Mouse (Mus musculus) MEL (cell line): ENCODE data around the gene Asb2.

Experiments
- CHD2 ChIP-seq: IDR thresholded peaks from 2 replicates; pipeline ENCODE4 v1.6.1; 2011; ENCODE audit warnings: low read length, improper control_type of control experiment
- CTCF ChIP-seq, 3 experiments: IDR thresholded peaks in 2 of 3; conservative IDR thresholded peaks in 1 of 3; 2 replicates each; pipeline ENCODE4 v1.5.1; 2011 to 2012; ENCODE audit warnings: low read length in 3 of 3, low read depth in 2 of 3, mild to moderate bottlenecking in 2 of 3, improper control_type of control experiment in 1 of 3, inconsistent platforms in 1 of 3, mixed read lengths in 1 of 3, moderate library complexity in 1 of 3; ENCODE audit not compliant: control insufficient read depth in 1 of 3, insufficient read depth in 1 of 3, poor library complexity in 1 of 3, severe bottlenecking in 1 of 3
- EP300 ChIP-seq, 2 experiments: IDR thresholded peaks; 2 replicates each; pipeline ENCODE4 v1.6.1; 2011; ENCODE audit warnings: improper control_type of control experiment in 2 of 2, low read length in 2 of 2, low read depth in 1 of 2, mild to moderate bottlenecking in 1 of 2
- HCFC1 ChIP-seq: IDR thresholded peaks from 2 replicates; pipeline ENCODE4 v1.6.1; 2012; ENCODE audit warnings: low read depth, mild to moderate bottlenecking, inconsistent platforms, low read length, improper control_type of control experiment, moderate library complexity
- JUND ChIP-seq: IDR thresholded peaks from 2 replicates; pipeline ENCODE4 v1.6.1; 2011; ENCODE audit warnings: low read depth, mild to moderate bottlenecking, improper control_type of control experiment, low read length
- MAX ChIP-seq: IDR thresholded peaks from 2 replicates; pipeline ENCODE4 v1.6.1; 2011; ENCODE audit warnings: low read length, improper control_type of control experiment
- MYC ChIP-seq: IDR thresholded peaks from 2 replicates; pipeline ENCODE4 v1.6.1; 2011; ENCODE audit warnings: low read depth, mild to moderate bottlenecking, low read length, improper control_type of control experiment, moderate library complexity
- POLR2A ChIP-seq, 2 experiments: IDR thresholded peaks; 2 replicates each; pipeline ENCODE4 v1.6.1; 2011 to 2012; ENCODE audit warnings: low read length in 2 of 2, mild to moderate bottlenecking in 2 of 2, control low read depth in 1 of 2, improper control_type of control experiment in 1 of 2, low read depth in 1 of 2, moderate library complexity in 1 of 2; ENCODE audit not compliant: control insufficient read depth in 1 of 2, insufficient read depth in 1 of 2, poor library complexity in 1 of 2
- TAL1 ChIP-seq: IDR thresholded peaks from 2 replicates; pipeline ENCODE4 v1.6.1; 2012; ENCODE audit warnings: mild to moderate bottlenecking, inconsistent platforms, low read length, moderate library complexity, mixed read lengths
- USF1 ChIP-seq: IDR thresholded peaks from 2 replicates; pipeline ENCODE4 v1.6.1; 2014; ENCODE audit warnings: low read depth, mild to moderate bottlenecking, inconsistent platforms, low read length, improper control_type of control experiment, moderate library complexity
- ZC3H11A ChIP-seq: IDR thresholded peaks from 2 replicates; pipeline ENCODE4 v1.6.1; 2012; ENCODE audit warnings: low read depth, mild to moderate bottlenecking, inconsistent platforms, low read length, improper control_type of control experiment

- TF ChIP-seq TAL1 (no peak), USF1 (no peak), CTCF (IDR thresholded peaks at IDR 0.05 in 2 of 3, conservative IDR thresholded peaks at IDR 0.05 in 1 of 3; ENCODE audit: control insufficient read depth in 1 of 3, insufficient read depth in 1 of 3, low read depth in 2 of 3, low read length in 3 of 3, poor library complexity in 1 of 3, severe bottlenecking in 1 of 3) (no peak), CHD2 (no peak), HCFC1 (no peak), JUND (no peak), MYC (no peak), EP300 (IDR thresholded peaks at IDR 0.05; ENCODE audit: low read depth in 1 of 2, low read length in 2 of 2) (no peak), MAX (no peak), POLR2A (IDR thresholded peaks at IDR 0.05; ENCODE audit: control insufficient read depth in 1 of 2, insufficient read depth in 1 of 2, low read depth in 1 of 2, low read length in 2 of 2, poor library complexity in 1 of 2) (no peak), ZC3H11A (no peak)
These were observed 63.4 kb downstream of the Asb2 start for GRCm38 (mm10) chr12:103292366-103292765.
